Mouse (Mus musculus) frontal cortex, postnatal 14 days (tissue): ENCODE measurements around the gene Sox5.

ENCODE experiments used
- DNase-seq, 2 experiments: peaks; one replicate each; pipeline ENCODE4 v3.0.0; 2022; ENCODE audit warnings: low spot score in 2 of 2

Gene Sox5

GRCm38 (mm10) chr6:144579301-144579700 lies 202.5 kb downstream of the Sox5 start:
- no peak for DNase-seq

- DNase-seq = no peak
These were observed 210.9 kb downstream of the Sox5 start for GRCm38 (mm10) chr6:144570850-144571249.

- no peak for DNase-seq
These were observed 215.9 kb downstream of the Sox5 start for GRCm38 (mm10) chr6:144565827-144566226.

- DNase-seq = no peak
These were observed 220.1 kb downstream of the Sox5 start for GRCm38 (mm10) chr6:144561718-144562117.

- DNase-seq = no peak
These were observed 221.6 kb downstream of the Sox5 start for GRCm38 (mm10) chr6:144560211-144560610.

- no peak for DNase-seq
These were observed 228.3 kb downstream of the Sox5 start for GRCm38 (mm10) chr6:144553476-144553875.

GRCm38 (mm10) chr6:144548991-144549390 lies 232.8 kb downstream of the Sox5 start:
- DNase-seq = no peak

GRCm38 (mm10) chr6:144547141-144547540 lies 234.6 kb downstream of the Sox5 start:
- DNase-seq = no peak

GRCm38 (mm10) chr6:144545549-144545948 lies 236.2 kb downstream of the Sox5 start:
- no peak for DNase-seq

- no peak for DNase-seq
These were observed 240.5 kb downstream of the Sox5 start for GRCm38 (mm10) chr6:144541316-144541715.

- no peak for DNase-seq
These were observed 242.2 kb downstream of the Sox5 start for GRCm38 (mm10) chr6:144539439-144540192.

- no peak for DNase-seq
These were observed 258.3 kb downstream of the Sox5 start for GRCm38 (mm10) chr6:144523479-144523878.

GRCm38 (mm10) chr6:144518811-144519210 lies 263.0 kb downstream of the Sox5 start:
- no peak for DNase-seq

GRCm38 (mm10) chr6:144515905-144516304 lies 265.9 kb downstream of the Sox5 start:
- no peak for DNase-seq

GRCm38 (mm10) chr6:144513761-144514160 lies 268.0 kb downstream of the Sox5 start:
- no peak for DNase-seq

- no peak for DNase-seq
These were observed 269.9 kb downstream of the Sox5 start for GRCm38 (mm10) chr6:144511925-144512324.

GRCm38 (mm10) chr6:144510147-144510546 lies 271.6 kb downstream of the Sox5 start:
- DNase-seq = no peak

- DNase-seq = no peak
These were observed 277.6 kb downstream of the Sox5 start for GRCm38 (mm10) chr6:144504197-144504551.

- DNase-seq = no peak
These were observed 278.2 kb downstream of the Sox5 start for GRCm38 (mm10) chr6:144503399-144504196.

GRCm38 (mm10) chr6:144501439-144501838 lies 280.3 kb downstream of the Sox5 start:
- no peak for DNase-seq

- no peak for DNase-seq
These were observed 283.6 kb downstream of the Sox5 start for GRCm38 (mm10) chr6:144498177-144498576.

- no peak for DNase-seq
These were observed 289.9 kb downstream of the Sox5 start for GRCm38 (mm10) chr6:144491761-144492415.

- no peak for DNase-seq
These were observed 290.9 kb downstream of the Sox5 start for GRCm38 (mm10) chr6:144490896-144491295.
